Mouse (Mus musculus) MEL (cell line): Measurements from ENCODE around the gene Pls1. TPM values are rescaled to one million over a fixed set of nuclear protein-coding genes. Genes with fewer than 3 reads are reported as not detected.

Experiments
- DNase-seq: peaks from one replicate; pipeline ENCODE4 v3.0.0; 2011; ENCODE audit warnings: low read depth, low spot score
- H3K27ac ChIP-seq: 2 replicates; pipeline ENCODE4 v1.5.1; 2012; ENCODE audit warnings: low read depth, mild to moderate bottlenecking, control low read depth, low read length, moderate library complexity; ENCODE audit not compliant: control insufficient read depth
- H3K27me3 ChIP-seq, 2 experiments: fragments of 150-350 bp in 1 of 2; sonication (generic) in 1 of 2; 2 replicates each; pipeline ENCODE4 v1.6.1; 2012; ENCODE audit warnings: low read length in 2 of 2, mild to moderate bottlenecking in 2 of 2, improper control_type of control experiment in 1 of 2, moderate library complexity in 1 of 2; ENCODE audit not compliant: insufficient read depth in 2 of 2, control insufficient read depth in 1 of 2
- H3K36me3 ChIP-seq, 2 experiments: 2 replicates each; pipeline ENCODE4 v1.6.1; 2012 to 2014; ENCODE audit warnings: low read length in 2 of 2, improper control_type of control experiment in 1 of 2, inconsistent platforms in 1 of 2, mild to moderate bottlenecking in 1 of 2; ENCODE audit not compliant: insufficient read depth in 2 of 2, control insufficient read depth in 1 of 2
- H3K4me1 ChIP-seq, 2 experiments: fragments of 150-350 bp in 1 of 2; sonication (generic) in 1 of 2; 2 replicates each; pipeline ENCODE4 v1.6.1; 2012; ENCODE audit warnings: low read length in 2 of 2, improper control_type of control experiment in 1 of 2, mild to moderate bottlenecking in 1 of 2; ENCODE audit not compliant: insufficient read depth in 2 of 2, control insufficient read depth in 1 of 2
- H3K4me3 ChIP-seq, 2 experiments: fragments of 150-350 bp in 1 of 2; sonication (generic) in 1 of 2; 2 replicates each; pipeline ENCODE4 v1.5.1; 2012; ENCODE audit warnings: low read depth in 2 of 2, low read length in 2 of 2, mild to moderate bottlenecking in 2 of 2, moderate library complexity in 2 of 2, control low read depth in 1 of 2, improper control_type of control experiment in 1 of 2; ENCODE audit not compliant: control insufficient read depth in 1 of 2, insufficient read depth in 1 of 2
- H3K79me2 ChIP-seq: 2 replicates; pipeline ENCODE4 v1.6.1; 2012; ENCODE audit warnings: mild to moderate bottlenecking, low read length, moderate library complexity; ENCODE audit not compliant: control insufficient read depth, poor library complexity, insufficient read depth
- H3K9ac ChIP-seq: 2 replicates; pipeline ENCODE4 v1.6.1; 2012; ENCODE audit warnings: low read depth, mild to moderate bottlenecking, control low read depth, low read length, moderate library complexity; ENCODE audit not compliant: control insufficient read depth, poor library complexity, severe bottlenecking
- H3K9me3 ChIP-seq: fragments of 150-350 bp; sonication (generic); replicated peaks from 2 replicates; pipeline ENCODE4 v1.6.1; 2012; ENCODE audit warnings: mild to moderate bottlenecking, low read length, improper control_type of control experiment, moderate library complexity; ENCODE audit not compliant: insufficient read depth
- CHD1 ChIP-seq: IDR thresholded peaks from 2 replicates; pipeline ENCODE4 v1.6.1; 2012; ENCODE audit warnings: low read depth, mild to moderate bottlenecking, inconsistent platforms, low read length, improper control_type of control experiment
- CHD2 ChIP-seq: IDR thresholded peaks from 2 replicates; pipeline ENCODE4 v1.6.1; 2011; ENCODE audit warnings: low read length, improper control_type of control experiment
- CTCF ChIP-seq, 3 experiments: IDR thresholded peaks in 2 of 3; conservative IDR thresholded peaks in 1 of 3; 2 replicates each; pipeline ENCODE4 v1.5.1; 2011 to 2012; ENCODE audit warnings: low read length in 3 of 3, low read depth in 2 of 3, mild to moderate bottlenecking in 2 of 3, improper control_type of control experiment in 1 of 3, inconsistent platforms in 1 of 3, mixed read lengths in 1 of 3, moderate library complexity in 1 of 3; ENCODE audit not compliant: control insufficient read depth in 1 of 3, insufficient read depth in 1 of 3, poor library complexity in 1 of 3, severe bottlenecking in 1 of 3
- EP300 ChIP-seq, 2 experiments: IDR thresholded peaks; 2 replicates each; pipeline ENCODE4 v1.6.1; 2011; ENCODE audit warnings: improper control_type of control experiment in 2 of 2, low read length in 2 of 2, low read depth in 1 of 2, mild to moderate bottlenecking in 1 of 2
- ETS1 ChIP-seq: IDR thresholded peaks from 2 replicates; pipeline ENCODE4 v1.6.1; 2012; ENCODE audit warnings: low read depth, mild to moderate bottlenecking, inconsistent platforms, low read length, improper control_type of control experiment, moderate library complexity
- GABPA ChIP-seq: IDR thresholded peaks from 2 replicates; pipeline ENCODE4 v1.6.1; 2012; ENCODE audit warnings: low read depth, mild to moderate bottlenecking, inconsistent platforms, low read length, improper control_type of control experiment, moderate library complexity
- GATA1 ChIP-seq: IDR thresholded peaks from 2 replicates; pipeline ENCODE4 v1.6.1; 2011; ENCODE audit warnings: low read depth, low read length, improper control_type of control experiment
- HCFC1 ChIP-seq: IDR thresholded peaks from 2 replicates; pipeline ENCODE4 v1.6.1; 2012; ENCODE audit warnings: low read depth, mild to moderate bottlenecking, inconsistent platforms, low read length, improper control_type of control experiment, moderate library complexity
- MAFK ChIP-seq: IDR thresholded peaks from 2 replicates; pipeline ENCODE4 v1.6.1; 2011; ENCODE audit warnings: low read depth, mild to moderate bottlenecking, low read length, improper control_type of control experiment, borderline replicate concordance
- MAZ ChIP-seq: IDR thresholded peaks from 2 replicates; pipeline ENCODE4 v1.6.1; 2012; ENCODE audit warnings: low read depth, mild to moderate bottlenecking, inconsistent platforms, low read length, improper control_type of control experiment
- MEF2A ChIP-seq: IDR thresholded peaks from 2 replicates; pipeline ENCODE4 v1.6.1; 2014; ENCODE audit warnings: low read depth, mild to moderate bottlenecking, inconsistent platforms, low read length, improper control_type of control experiment; ENCODE audit not compliant: poor library complexity, insufficient replicate concordance, severe bottlenecking; ENCODE audit errors: extremely low read depth
- MXI1 ChIP-seq: IDR thresholded peaks from 2 replicates; pipeline ENCODE4 v1.6.1; 2011; ENCODE audit warnings: mild to moderate bottlenecking, low read depth, low read length, improper control_type of control experiment
- MYB ChIP-seq: IDR thresholded peaks from 2 replicates; pipeline ENCODE4 v1.6.1; 2011; ENCODE audit warnings: mild to moderate bottlenecking, low read depth, low read length, improper control_type of control experiment
- NRF1 ChIP-seq: IDR thresholded peaks from 2 replicates; pipeline ENCODE4 v1.6.1; 2014; ENCODE audit warnings: low read depth, mild to moderate bottlenecking, inconsistent platforms, low read length, improper control_type of control experiment, moderate library complexity; ENCODE audit not compliant: poor library complexity, insufficient read depth, severe bottlenecking
- POLR2A ChIP-seq, 2 experiments: IDR thresholded peaks; 2 replicates each; pipeline ENCODE4 v1.6.1; 2011 to 2012; ENCODE audit warnings: low read length in 2 of 2, mild to moderate bottlenecking in 2 of 2, control low read depth in 1 of 2, improper control_type of control experiment in 1 of 2, low read depth in 1 of 2, moderate library complexity in 1 of 2; ENCODE audit not compliant: control insufficient read depth in 1 of 2, insufficient read depth in 1 of 2, poor library complexity in 1 of 2
- POLR2AphosphoS5 ChIP-seq: IDR thresholded peaks from 2 replicates; pipeline ENCODE4 v1.6.1; 2012; ENCODE audit warnings: low read depth, borderline replicate concordance, mild to moderate bottlenecking, inconsistent platforms, low read length, moderate library complexity, mixed read lengths
- RAD21 ChIP-seq: IDR thresholded peaks from 2 replicates; pipeline ENCODE4 v1.6.1; 2011; ENCODE audit warnings: mild to moderate bottlenecking, low read depth, low read length, improper control_type of control experiment
- TAL1 ChIP-seq: IDR thresholded peaks from 2 replicates; pipeline ENCODE4 v1.6.1; 2012; ENCODE audit warnings: mild to moderate bottlenecking, inconsistent platforms, low read length, moderate library complexity, mixed read lengths
- USF1 ChIP-seq: IDR thresholded peaks from 2 replicates; pipeline ENCODE4 v1.6.1; 2014; ENCODE audit warnings: low read depth, mild to moderate bottlenecking, inconsistent platforms, low read length, improper control_type of control experiment, moderate library complexity
- ZKSCAN1 ChIP-seq: IDR thresholded peaks from 2 replicates; pipeline ENCODE4 v1.6.1; 2012; ENCODE audit warnings: low read depth, mild to moderate bottlenecking, inconsistent platforms, low read length, improper control_type of control experiment, moderate library complexity
- ZMIZ1 ChIP-seq: IDR thresholded peaks from 2 replicates; pipeline ENCODE4 v1.6.1; 2012; ENCODE audit warnings: low read depth, mild to moderate bottlenecking, inconsistent platforms, low read length, improper control_type of control experiment, moderate library complexity
- polyA plus RNA-seq, 2 experiments: library from polyadenylated mRNA; stranded (reverse) in 1 of 2; unstranded in 1 of 2; fragments of >175 nt in 1 of 2; fragments of >200 nt in 1 of 2; gene quantifications; 2 replicates each; pipeline versions ENCODE4 v1.2.1 to v1.2.4; 2012; ENCODE audit warnings: low replicate concordance in 2 of 2, low read depth in 1 of 2; ENCODE audit not compliant: insufficient read length in 2 of 2, insufficient read depth in 1 of 2, missing spikeins in 1 of 2
- total RNA-seq: library from RNA; depleted of rRNA; stranded (reverse); fragments of 300-350 nt; gene quantifications from 2 replicates; pipeline ENCODE4 v1.2.3, GENCODE M21; 2012

The Pls1 gene
- total and polyA plus RNA-seq, 3 experiments = 0.04 TPM; not detected in 2

DNA sequence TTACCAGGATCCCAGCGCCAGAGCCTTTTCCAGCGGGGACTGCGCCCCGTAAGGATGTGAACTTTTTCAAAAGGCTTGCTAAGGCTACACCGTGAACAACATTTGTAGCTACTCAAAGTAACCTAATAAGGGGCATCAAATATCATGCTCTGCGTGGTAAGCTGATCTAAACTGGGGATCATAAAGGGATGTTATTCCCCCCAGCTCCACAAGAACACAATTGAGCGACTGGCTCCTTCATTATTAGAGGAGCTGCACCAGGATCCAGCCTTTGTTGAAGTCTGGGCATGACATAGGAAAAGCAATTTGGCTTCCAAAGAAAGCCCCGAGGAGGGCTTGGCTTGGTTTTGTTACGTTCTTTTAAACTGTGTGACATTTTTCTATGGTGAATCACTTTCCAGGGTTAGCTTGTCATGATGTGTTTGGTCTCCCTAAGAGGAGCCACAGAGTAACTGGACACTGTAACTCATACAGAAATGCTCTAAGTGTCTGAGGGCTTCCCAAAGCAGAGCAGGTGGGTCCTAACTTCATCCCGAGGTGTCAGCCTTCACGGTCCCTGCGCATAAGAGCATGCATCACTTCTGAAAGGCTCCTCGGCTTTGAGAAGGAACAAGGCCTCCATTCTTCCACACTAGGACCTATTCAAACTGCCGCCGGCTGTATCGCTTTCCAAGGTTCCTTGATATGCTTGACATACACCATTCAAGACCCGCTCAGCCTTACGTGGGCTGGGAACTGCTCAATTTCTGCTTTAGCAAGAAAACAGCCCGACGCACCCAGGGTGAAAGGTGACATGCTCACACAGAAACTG lies 31.2 kb downstream of the Pls1 start:
- Histone ChIP-seq H3K27ac (no peak overlapping the region), H3K9ac (no peak overlapping the region), H3K36me3 (peaks cover 0 to 6% of the 10 kb centered on the region in 2 experiments; a peak in 2 of 4 replicates)
- DNase-seq = no peak
- TF ChIP-seq MXI1 (no peak), TAL1 (no peak), ETS1 (no peak), POLR2A (IDR thresholded peaks at IDR 0.05; ENCODE audit: control insufficient read depth in 1 of 2, insufficient read depth in 1 of 2, low read depth in 1 of 2, low read length in 2 of 2, poor library complexity in 1 of 2) (no peak), MEF2A (no peak), RAD21 (no peak), NRF1 (no peak), MYB (no peak), GABPA (no peak), POLR2AphosphoS5 (no peak), HCFC1 (no peak), MAZ (no peak), CHD2 (no peak), ZMIZ1 (no peak), USF1 (no peak), EP300 (IDR thresholded peaks at IDR 0.05; ENCODE audit: low read depth in 1 of 2, low read length in 2 of 2) (no peak), ZKSCAN1 (no peak), CHD1 (no peak), MAFK (no peak)
- TF ChIP-seq, all 39 proteins: peak for 0
- H3K79me2 ChIP-seq = no peaks in the 10 kb centered on the region
- no peak overlapping the region for H3K4me3 ChIP-seq
- no peaks in the 10 kb centered on the region for H3K9me3 ChIP-seq
- H3K27me3 ChIP-seq = no peaks in the 10 kb centered on the region; a peak in 1 of 4 replicates
- 0 out of 4 replicates have a peak, but pooled peaks cover 0 to 4% of the 10 kb centered on the region in 2 experiments for H3K4me1 ChIP-seq

- Histone ChIP-seq H3K9me3 (no peaks in the 10 kb centered on the region), H3K36me3 (peaks cover 0 to 6% of the 10 kb centered on the region in 2 experiments; a peak in 2 of 4 replicates), H3K27me3 (no peaks in the 10 kb centered on the region; a peak in 1 of 4 replicates), H3K79me2 (no peaks in the 10 kb centered on the region), H3K27ac (no peak overlapping the region), H3K4me3 (no peak overlapping the region), H3K9ac (no peak overlapping the region), H3K4me1 (0 out of 4 replicates have a peak, but pooled peaks cover 0 to 4% of the 10 kb centered on the region in 2 experiments)
- TF ChIP-seq GATA1 = no peak
- TF ChIP-seq CTCF (IDR thresholded peaks at IDR 0.05 in 2 of 3, conservative IDR thresholded peaks at IDR 0.05 in 1 of 3; ENCODE audit: control insufficient read depth in 1 of 3, insufficient read depth in 1 of 3, low read depth in 2 of 3, low read length in 3 of 3, poor library complexity in 1 of 3, severe bottlenecking in 1 of 3) = peak in 1 of 3 experiments; percentile 0; a peak in 1 of 6 replicates
- DNase-seq = no peak
Measured at GRCm38 (mm10) chr9:95811817-95812216, 33.3 kb downstream of the Pls1 start.
